ENCODE assay signal across 16 mouse cellular contexts in genomic region chr4:35356904-35357563, GRCm38 (mm10).
DNase-seq lines count a peak whose midpoint lies in the region; ATAC-seq lines count a peak whose summit lies in the region.
"Had no signal": no experiment of that assay in that cellular context is flagged by ENCODE, and none has a peak within 500 bp of the region (broad histone marks: within the 10 kb centered on the region; RNA-seq: fewer than 3 reads in every experiment).

No protein-coding gene starts in this region.

- H3K4me3 ChIP-seq in hindbrain, embryonic 13.5 days, result no peak overlapping the region
- H3K4me3 ChIP-seq in hindbrain, embryonic 10.5 days, result no peak overlapping the region
- H3K4me3 ChIP-seq in hindbrain, embryonic 16.5 days (ENCODE audit: low read length), result no peak overlapping the region
- H3K4me3 ChIP-seq: erythroblast, embryonic 14.5 days had no signal

- DNase-seq in cerebellum, postnatal 14 days, result peak; percentile 49 to 61
- no peak for DNase-seq in cerebellum, adult 11-12 months
- no peak for DNase-seq in hindbrain, embryonic 10.5 days (ENCODE audit: low spot score)
- peak; percentile 43 for DNase-seq in left cerebral cortex, postnatal 4 days
- DNase-seq in left cerebral cortex, adult 18-20 months (ENCODE audit: low spot score in 2 of 2), result no peak
- no peak for DNase-seq in urinary bladder, postnatal 36 days (ENCODE audit: low spot score in 2 of 2)
- DNase-seq: adrenal gland, adult 8-10 months; cerebellum, adult 11 months; layer of hippocampus, postnatal 36 days; lung, adult 18-20 months; right cerebral cortex, adult 18-20 months; thymus, postnatal 36 days had no signal

- H3K4me1 ChIP-seq in hindbrain, embryonic 13.5 days (replicated peaks), result no peaks in the 10 kb centered on the region
- no peaks in the 10 kb centered on the region for H3K4me1 ChIP-seq in hindbrain, embryonic 10.5 days (replicated peaks)
- H3K4me1 ChIP-seq in hindbrain, embryonic 16.5 days (ENCODE audit: control insufficient read depth, insufficient read depth, low read depth, low read length), result no peaks in the 10 kb centered on the region

- no peaks in the 10 kb centered on the region for H3K27me3 ChIP-seq in hindbrain, embryonic 13.5 days
- H3K27me3 ChIP-seq in hindbrain, embryonic 10.5 days (ENCODE audit: insufficient read depth, poor library complexity, severe bottlenecking), result no peaks in the 10 kb centered on the region
- no peaks in the 10 kb centered on the region for H3K27me3 ChIP-seq in hindbrain, embryonic 16.5 days (replicated peaks; ENCODE audit: control insufficient read depth, insufficient read depth, low read length)
- H3K27me3 ChIP-seq: CH12.LX had no signal

- 0 out of 2 replicates have a peak, but pooled peaks have one; percentile 36 for ATAC-seq in hindbrain, embryonic 13.5 days (ENCODE audit: low FRiP score)
- ATAC-seq in hindbrain, embryonic 16.5 days, result peak; percentile 60; the same call in 1 of the 2 replicates

- no peak overlapping the region for H3K27ac ChIP-seq in hindbrain, embryonic 13.5 days
- no peak overlapping the region for H3K27ac ChIP-seq in hindbrain, embryonic 10.5 days
- no peak overlapping the region for H3K27ac ChIP-seq in hindbrain, embryonic 16.5 days (ENCODE audit: low read depth, low read length)

- H3K4me2 ChIP-seq in hindbrain, embryonic 13.5 days, result no peak overlapping the region
- H3K4me2 ChIP-seq in hindbrain, embryonic 16.5 days (ENCODE audit: low read length), result no peak overlapping the region

- H3K9ac ChIP-seq in hindbrain, embryonic 13.5 days, result no peak overlapping the region
- H3K9ac ChIP-seq in hindbrain, embryonic 16.5 days (ENCODE audit: low read depth, low read length), result no peak overlapping the region

- no peaks in the 10 kb centered on the region for H3K9me3 ChIP-seq in hindbrain, embryonic 13.5 days
- no peaks in the 10 kb centered on the region for H3K9me3 ChIP-seq in hindbrain, embryonic 10.5 days
- H3K9me3 ChIP-seq in hindbrain, embryonic 16.5 days (ENCODE audit: control insufficient read depth, low read length), result no peaks in the 10 kb centered on the region

- H3K36me3 ChIP-seq in hindbrain, embryonic 13.5 days, result no peaks in the 10 kb centered on the region
- no peaks in the 10 kb centered on the region for H3K36me3 ChIP-seq in hindbrain, embryonic 10.5 days
- H3K36me3 ChIP-seq in hindbrain, embryonic 16.5 days (ENCODE audit: control insufficient read depth, insufficient read depth, low read length), result no peaks in the 10 kb centered on the region

- WGBS in hindbrain, embryonic 13.5 days, result 78% methylated on average over 12 of the region's 12 CpGs
- WGBS in hindbrain, embryonic 10.5 days, result 82% methylated on average over 12 of the region's 12 CpGs
- 63% methylated on average over 12 of the region's 12 CpGs for WGBS in hindbrain, embryonic 16.5 days

- intact Hi-C loops in left cerebral cortex, postnatal 4 days (cut with DNase I), result no loop called here

Comparison
In these comparisons a context has a peak if more than half of its experiments do, and no peak if none do; other contexts are left out.
1. DNase-seq: peak in cerebellum, postnatal 14 days (2 of 2) and left cerebral cortex, postnatal 4 days (single experiment); none in cerebellum, adult 11-12 months (single experiment), hindbrain, embryonic 10.5 days (single experiment), left cerebral cortex, adult 18-20 months (0 of 2) and urinary bladder, postnatal 36 days (0 of 2).